Mouse (Mus musculus): ENCODE measurements around the gene Rad51b.

Gene Rad51b

GRCm38 (mm10) chr12:79490626-79491025 lies 193.5 kb downstream of the Rad51b start:
- CTCF ChIA-PET, result no interaction called here
- POLR2A ChIA-PET, result no interaction called here

- ChIA-PET POLR2A (no interaction called here), CTCF (interaction anchor here in 2 of 4 experiments (0.5 to 0.6 kb wide), 2 partner anchors 69 to 1925 kb away, joined by 5 to 11 read pairs; no protein-coding TSS in a partner anchor)
Observed at GRCm38 (mm10) chr12:79492175-79492574, 195.1 kb downstream of the Rad51b start.

GRCm38 (mm10) chr12:79492613-79493012 lies 195.5 kb downstream of the Rad51b start:
- ChIA-PET POLR2A (no interaction called here), CTCF (no interaction called here)

- POLR2A ChIA-PET, result no interaction called here
Observed at GRCm38 (mm10) chr12:79493481-79493880, 196.4 kb downstream of the Rad51b start.

GRCm38 (mm10) chr12:79498326-79498725 lies 201.2 kb downstream of the Rad51b start:
- ChIA-PET POLR2A (interaction anchor here in 2 of 4 experiments (0.6 to 0.7 kb wide), 2 partner anchors 28 to 112 kb away, joined by 3 read pairs; no protein-coding TSS in a partner anchor), CTCF (no interaction called here)

More at GRCm38 (mm10) chr12:79493481-79493880, 196.4 kb downstream of the Rad51b start:
- CTCF ChIA-PET, result no interaction called here

GRCm38 (mm10) chr12:79499809-79500208 lies 202.7 kb downstream of the Rad51b start:
- CTCF ChIA-PET, result no interaction called here
- POLR2A ChIA-PET, result no interaction called here

GRCm38 (mm10) chr12:79501877-79502276 lies 204.8 kb downstream of the Rad51b start:
- POLR2A ChIA-PET, result interaction anchor here in 1 of 4 experiments (0.5 kb wide), 1 partner anchor 621 kb away, joined by 3 read pairs; no protein-coding TSS in a partner anchor

GRCm38 (mm10) chr12:79502862-79503581 lies 205.9 kb downstream of the Rad51b start:
- CTCF ChIA-PET, result interaction anchor here in 1 of 4 experiments (0.5 kb wide), 1 partner anchor 9 kb away, joined by 3 read pairs; no protein-coding TSS in a partner anchor
- POLR2A ChIA-PET, result no interaction called here

More at GRCm38 (mm10) chr12:79501877-79502276, 204.8 kb downstream of the Rad51b start:
- CTCF ChIA-PET, result no interaction called here

- ChIA-PET POLR2A (interaction anchor here in 1 of 4 experiments (0.9 kb wide), 1 partner anchor 38 kb away, joined by 3 read pairs; no protein-coding TSS in a partner anchor), CTCF (no interaction called here)
Observed at GRCm38 (mm10) chr12:79503582-79504515, 206.8 kb downstream of the Rad51b start.

GRCm38 (mm10) chr12:79504641-79505040 lies 207.6 kb downstream of the Rad51b start:
- POLR2A ChIA-PET, result interaction anchor here in 1 of 4 experiments (0.9 kb wide), 1 partner anchor 38 kb away, joined by 3 read pairs; no protein-coding TSS in a partner anchor
- CTCF ChIA-PET, result no interaction called here

GRCm38 (mm10) chr12:79506421-79506820 lies 209.3 kb downstream of the Rad51b start:
- ChIA-PET CTCF (no interaction called here), POLR2A (interaction anchor here in 1 of 4 experiments (1.2 kb wide), 1 partner anchor 18 kb away, joined by 4 read pairs; no protein-coding TSS in a partner anchor)

GRCm38 (mm10) chr12:79507141-79507681 lies 210.1 kb downstream of the Rad51b start:
- ChIA-PET POLR2A (interaction anchor here in 1 of 4 experiments (1.2 kb wide), 1 partner anchor 17 kb away, joined by 4 read pairs; no protein-coding TSS in a partner anchor), CTCF (no interaction called here)

GRCm38 (mm10) chr12:79511454-79512204 lies 214.5 kb downstream of the Rad51b start:
- ChIA-PET CTCF (interaction anchor here in 1 of 4 experiments (0.6 kb wide), 1 partner anchor 164 kb away, joined by 3 read pairs; no protein-coding TSS in a partner anchor), POLR2A (interaction anchor here in 1 of 4 experiments (0.6 to 0.9 kb wide), 2 partner anchors 18 to 28 kb away, joined by 3 read pairs; no protein-coding TSS in a partner anchor)

GRCm38 (mm10) chr12:79512205-79512886 lies 215.3 kb downstream of the Rad51b start:
- ChIA-PET CTCF (interaction anchor here in 1 of 4 experiments (0.6 kb wide), 1 partner anchor 164 kb away, joined by 3 read pairs; no protein-coding TSS in a partner anchor), POLR2A (interaction anchor here in 1 of 4 experiments (0.9 kb wide), 1 partner anchor 17 kb away, joined by 3 read pairs; no protein-coding TSS in a partner anchor)

GRCm38 (mm10) chr12:79512982-79513681 lies 216.1 kb downstream of the Rad51b start:
- CTCF ChIA-PET, result no interaction called here
- POLR2A ChIA-PET, result no interaction called here

- ChIA-PET POLR2A (interaction anchor here in 1 of 4 experiments (0.7 kb wide), 1 partner anchor 599 kb away, joined by 3 read pairs; no protein-coding TSS in a partner anchor), CTCF (no interaction called here)
Observed at GRCm38 (mm10) chr12:79514680-79515079, 217.6 kb downstream of the Rad51b start.

GRCm38 (mm10) chr12:79522374-79522773 lies 225.3 kb downstream of the Rad51b start:
- ChIA-PET CTCF (no interaction called here), POLR2A (no interaction called here)
